Mouse (Mus musculus): ENCODE measurements around the gene Nmral1. TPM values are rescaled to one million over a fixed set of nuclear protein-coding genes. Genes with fewer than 3 reads are reported as not detected.
"Not testable (repeated sequence)": the region's sequence is repeated elsewhere in the genome, so short reads cannot be mapped to it uniquely, and the experiment has no call there.

Nmral1 gene
- total and polyA plus RNA-seq, 2 experiments from 2014 or later: 31.8 to 33.1 TPM

DNA sequence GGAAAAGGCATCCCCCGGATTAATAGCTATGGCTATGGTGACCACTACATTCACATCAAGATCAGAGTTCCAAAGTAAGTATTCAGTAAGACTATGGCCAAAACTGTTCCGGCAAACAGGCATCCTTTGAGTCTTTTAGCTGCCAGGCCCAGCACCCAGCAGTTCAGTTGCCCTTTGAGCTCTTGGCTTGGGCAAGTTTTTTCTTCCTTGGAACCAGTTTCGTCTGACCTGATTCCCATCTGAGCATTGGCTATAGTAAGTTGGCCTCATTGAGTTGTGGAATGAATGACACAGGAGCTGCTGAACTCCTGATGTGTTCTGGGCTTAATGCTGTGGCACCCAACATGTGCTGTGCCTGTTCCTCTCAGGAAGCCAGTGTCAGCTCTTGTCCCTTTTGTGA is 17.9 kb downstream of the Nmral1 start:
- no peak overlapping the region for H3K9ac ChIP-seq (replicated peaks; ENCODE audit: low read length)
- no peak for DNase-seq (ENCODE audit: low spot score)
- no peaks in the 10 kb centered on the region for H3K27me3 ChIP-seq (ENCODE audit: insufficient read depth, low read length)
- no peak overlapping the region for H3K4me3 ChIP-seq (ENCODE audit: low read length)
- H3K4me1 ChIP-seq (ENCODE audit: insufficient read depth, low read length): no peaks in the 10 kb centered on the region
- no peak for ATAC-seq
- no peak overlapping the region for H3K4me2 ChIP-seq (ENCODE audit: low read depth, low read length)
- H3K27ac ChIP-seq: no peak overlapping the region
- H3K9me3 ChIP-seq (ENCODE audit: low read length): no peaks in the 10 kb centered on the region
- no peak for TF ChIP-seq CTCF (IDR thresholded peaks at IDR 0.05; ENCODE audit: low read depth)
- peaks cover 76% of the 10 kb centered on the region for H3K36me3 ChIP-seq (ENCODE audit: insufficient read depth, low read length)
- WGBS: 93% methylated on average over 3 of the region's 3 CpGs

- 98% methylated on average over 4 of the region's 4 CpGs for WGBS
- TF ChIP-seq CTCF (IDR thresholded peaks at IDR 0.05; ENCODE audit: low read depth): peak; percentile 22
- not testable (repeated sequence) for H3K4me3 ChIP-seq (ENCODE audit: low read length); H3K27ac ChIP-seq; H3K9ac ChIP-seq (replicated peaks; ENCODE audit: low read length); ATAC-seq; DNase-seq (ENCODE audit: low spot score); H3K4me1 ChIP-seq (ENCODE audit: insufficient read depth, low read length); H3K9me3 ChIP-seq (ENCODE audit: low read length); H3K27me3 ChIP-seq (ENCODE audit: insufficient read depth, low read length); H3K4me2 ChIP-seq (ENCODE audit: low read depth, low read length)
- peaks cover 47% of the 10 kb centered on the region for H3K36me3 ChIP-seq (ENCODE audit: insufficient read depth, low read length)
Measured at GRCm38 (mm10) chr16:4689371-4689770, 29.8 kb downstream of the Nmral1 start.

DNA sequence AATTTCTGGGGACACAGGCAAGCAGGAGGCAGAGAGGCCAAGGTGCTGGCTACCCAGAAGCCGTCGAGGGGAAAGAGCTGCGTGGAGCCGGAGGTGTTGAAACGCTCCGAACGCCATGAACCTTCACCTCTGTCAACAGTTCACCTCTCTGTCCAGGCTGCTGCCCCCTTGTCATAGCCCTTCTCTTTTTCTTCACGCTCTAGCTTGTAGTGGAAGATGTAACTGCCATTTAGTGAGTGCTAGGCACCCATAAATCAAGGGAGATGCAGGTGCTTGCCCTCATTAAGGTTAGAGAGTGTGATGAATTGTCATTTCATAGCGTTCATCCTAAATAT is 34.7 kb downstream of the Nmral1 start:
- H3K36me3 ChIP-seq (ENCODE audit: insufficient read depth, low read length): peaks cover 9% of the 10 kb centered on the region; the same call in 1 of the 2 replicates
- 0 out of 2 replicates have a peak, but pooled peaks cover 7% of the 10 kb centered on the region for H3K4me1 ChIP-seq (ENCODE audit: insufficient read depth, low read length)
- TF ChIP-seq CTCF (IDR thresholded peaks at IDR 0.05; ENCODE audit: low read depth): no peak
- WGBS: 1% methylated on average over 9 of the region's 9 CpGs
- H3K9me3 ChIP-seq (ENCODE audit: low read length): no peaks in the 10 kb centered on the region
- ATAC-seq: no peak
- H3K4me3 ChIP-seq (ENCODE audit: low read length): peak overlapping the region; percentile 94
- no peaks in the 10 kb centered on the region for H3K27me3 ChIP-seq (ENCODE audit: insufficient read depth, low read length)
- H3K9ac ChIP-seq (replicated peaks; ENCODE audit: low read length): peak overlapping the region; percentile 82
- DNase-seq (ENCODE audit: low spot score): no peak
- H3K4me2 ChIP-seq (ENCODE audit: low read depth, low read length): peak overlapping the region; percentile 98
- H3K27ac ChIP-seq: peak overlapping the region; percentile 82

DNA sequence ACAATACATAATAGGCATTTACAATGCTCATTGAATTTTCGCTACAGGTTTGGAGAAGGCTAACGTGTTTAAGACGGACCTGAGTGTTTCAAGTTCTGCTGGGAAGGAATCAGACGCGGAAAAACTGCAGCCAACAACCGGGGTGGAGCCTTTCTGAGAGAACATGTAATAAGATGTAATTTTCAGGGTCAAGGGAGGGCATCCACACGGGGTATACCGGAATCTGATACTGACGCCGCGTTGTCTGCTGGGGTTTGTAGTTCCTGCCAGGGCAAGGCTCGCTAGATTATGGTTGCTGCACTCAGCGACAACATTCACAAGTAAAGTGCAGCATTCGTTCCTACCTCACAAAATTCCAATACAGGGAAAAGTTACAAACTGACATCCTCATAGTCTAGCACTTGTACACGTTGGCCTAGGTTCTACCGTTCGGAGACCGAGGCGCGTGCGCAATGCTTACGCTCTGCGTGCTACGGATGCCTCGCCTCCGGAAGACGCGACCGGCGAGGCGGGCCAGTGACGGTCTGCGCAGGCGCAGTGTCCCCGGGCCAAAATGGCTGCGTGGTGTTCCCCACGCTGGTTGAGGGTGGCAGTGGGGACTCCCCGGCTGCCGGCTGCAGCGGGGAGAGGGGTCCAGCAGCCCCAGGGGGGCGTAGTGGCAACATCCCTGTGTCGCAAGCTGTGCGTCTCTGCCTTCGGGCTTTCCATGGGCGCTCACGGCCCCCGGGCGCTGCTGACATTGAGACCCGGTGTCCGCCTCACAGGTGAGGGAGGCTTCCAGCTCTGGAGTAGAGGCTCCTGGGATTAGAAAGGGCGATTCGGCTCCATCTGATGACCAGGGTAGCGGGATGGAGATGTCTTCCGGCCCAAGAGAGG is 35.3 kb downstream of the Nmral1 start:
- peak; percentile 92 for ATAC-seq
- no peak for TF ChIP-seq CTCF (IDR thresholded peaks at IDR 0.05; ENCODE audit: low read depth)
- Histone ChIP-seq H3K27me3 (ENCODE audit: insufficient read depth, low read length) (no peaks in the 10 kb centered on the region), H3K36me3 (ENCODE audit: insufficient read depth, low read length) (peaks cover 6% of the 10 kb centered on the region; the same call in 1 of the 2 replicates), H3K4me3 (ENCODE audit: low read length) (peak overlapping the region; percentile 94), H3K9ac (replicated peaks; ENCODE audit: low read length) (peak overlapping the region; percentile 82), H3K4me2 (ENCODE audit: low read depth, low read length) (peak overlapping the region; percentile 98), H3K4me1 (ENCODE audit: insufficient read depth, low read length) (0 out of 2 replicates have a peak, but pooled peaks cover 7% of the 10 kb centered on the region), H3K9me3 (ENCODE audit: low read length) (no peaks in the 10 kb centered on the region), H3K27ac (peak overlapping the region; percentile 82)
- under 1% methylated on average over 54 of the region's 54 CpGs for WGBS
- DNase-seq (ENCODE audit: low spot score): peak; percentile 98

DNA sequence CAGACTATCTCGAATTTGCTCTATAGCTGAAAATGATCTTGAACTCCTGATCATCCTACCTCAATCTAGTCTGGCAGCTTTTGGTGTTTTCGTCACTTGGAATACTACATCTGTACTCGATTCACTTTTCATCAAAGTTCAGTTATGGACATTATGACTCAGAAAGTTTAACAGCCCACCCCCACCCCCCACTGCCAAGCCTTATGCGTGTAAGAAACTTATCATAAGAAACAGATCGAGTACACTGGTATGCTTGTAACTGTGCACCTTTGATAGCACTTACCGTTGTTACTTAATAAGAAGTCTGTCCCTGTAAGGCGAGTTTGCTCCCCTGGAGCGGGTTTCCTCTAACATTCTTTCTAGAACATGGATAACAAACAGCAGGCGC is 36.0 kb downstream of the Nmral1 start:
- TF ChIP-seq CTCF (IDR thresholded peaks at IDR 0.05; ENCODE audit: low read depth): no peak
- Histone ChIP-seq H3K4me2 (ENCODE audit: low read depth, low read length) (peak overlapping the region; percentile 98), H3K27ac (peak overlapping the region; percentile 82), H3K9ac (replicated peaks; ENCODE audit: low read length) (peak overlapping the region; percentile 82), H3K36me3 (ENCODE audit: insufficient read depth, low read length) (peaks cover 6% of the 10 kb centered on the region; the same call in 1 of the 2 replicates), H3K27me3 (ENCODE audit: insufficient read depth, low read length) (no peaks in the 10 kb centered on the region), H3K4me3 (ENCODE audit: low read length) (peak overlapping the region; percentile 94), H3K4me1 (ENCODE audit: insufficient read depth, low read length) (peaks cover 11% of the 10 kb centered on the region), H3K9me3 (ENCODE audit: low read length) (no peaks in the 10 kb centered on the region)
- ATAC-seq (no peak), DNase-seq (ENCODE audit: low spot score) (no peak)
- 28% methylated on average over 9 of the region's 9 CpGs for WGBS

- DNase-seq (ENCODE audit: low spot score) (no peak), ATAC-seq (no peak)
- peak overlapping the region; percentile 94; the same call in 1 of the 2 replicates for H3K4me3 ChIP-seq (ENCODE audit: low read length)
- no peaks in the 10 kb centered on the region for H3K27me3 ChIP-seq (ENCODE audit: insufficient read depth, low read length)
- H3K9me3 ChIP-seq (ENCODE audit: low read length): no peaks in the 10 kb centered on the region
- H3K9ac ChIP-seq (replicated peaks; ENCODE audit: low read length): no peak overlapping the region
- peak overlapping the region; percentile 98; the same call in 1 of the 2 replicates for H3K4me2 ChIP-seq (ENCODE audit: low read depth, low read length)
- no peak for TF ChIP-seq CTCF (IDR thresholded peaks at IDR 0.05; ENCODE audit: low read depth)
- no peak overlapping the region for H3K27ac ChIP-seq
- peaks cover 11% of the 10 kb centered on the region for H3K4me1 ChIP-seq (ENCODE audit: insufficient read depth, low read length)
- peaks cover 4% of the 10 kb centered on the region; the same call in 1 of the 2 replicates for H3K36me3 ChIP-seq (ENCODE audit: insufficient read depth, low read length)
- 69% methylated on average over 4 of the region's 4 CpGs for WGBS
Measured at GRCm38 (mm10) chr16:4682628-4683179, 36.5 kb downstream of the Nmral1 start.

- not testable (repeated sequence) for H3K4me3 ChIP-seq (ENCODE audit: low read length); H3K27me3 ChIP-seq (ENCODE audit: insufficient read depth, low read length); DNase-seq (ENCODE audit: low spot score); H3K36me3 ChIP-seq (ENCODE audit: insufficient read depth, low read length); ATAC-seq; H3K9ac ChIP-seq (replicated peaks; ENCODE audit: low read length); H3K9me3 ChIP-seq (ENCODE audit: low read length); H3K4me2 ChIP-seq (ENCODE audit: low read depth, low read length); H3K27ac ChIP-seq
- 74% methylated on average over 3 of the region's 3 CpGs for WGBS
- H3K4me1 ChIP-seq (ENCODE audit: insufficient read depth, low read length): peaks cover 11% of the 10 kb centered on the region
Measured at GRCm38 (mm10) chr16:4680922-4681455, 38.2 kb downstream of the Nmral1 start.

Data from hindbrain, postnatal 0 days (tissue).